Mouse (Mus musculus): ENCODE data around the gene Myl9.
"Not testable (repeated sequence)": the region's sequence is repeated elsewhere in the genome, so short reads cannot be mapped to it uniquely, and the experiment has no call there.

The Myl9 gene

GRCm38 (mm10) chr2:156787090-156787775, 12.0 kb downstream of the Myl9 start:
- DNase-seq: no peak

GRCm38 (mm10) chr2:156787776-156788105, 12.5 kb downstream of the Myl9 start:
- DNase-seq: no peak

DNA sequence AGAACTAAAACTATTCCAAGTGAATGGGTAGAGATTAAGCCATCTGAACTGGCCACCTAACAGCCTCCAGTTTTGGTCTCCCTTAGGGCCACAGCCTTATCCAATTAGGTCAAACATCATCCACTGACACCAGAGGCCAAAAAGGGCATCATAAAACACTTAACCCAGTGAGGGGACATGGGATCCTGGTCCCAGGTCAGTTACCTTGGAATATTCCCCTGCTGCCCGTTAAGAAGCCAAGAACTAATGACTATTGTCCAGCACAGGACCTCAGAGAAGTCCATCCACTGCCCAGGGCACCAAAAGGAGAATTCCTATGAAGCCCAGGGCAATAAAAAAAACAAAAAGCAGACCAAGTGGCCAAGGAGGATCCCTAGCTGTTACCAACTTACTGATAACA, 13.6 kb downstream of the Myl9 start:
- no peak for DNase-seq

DNA sequence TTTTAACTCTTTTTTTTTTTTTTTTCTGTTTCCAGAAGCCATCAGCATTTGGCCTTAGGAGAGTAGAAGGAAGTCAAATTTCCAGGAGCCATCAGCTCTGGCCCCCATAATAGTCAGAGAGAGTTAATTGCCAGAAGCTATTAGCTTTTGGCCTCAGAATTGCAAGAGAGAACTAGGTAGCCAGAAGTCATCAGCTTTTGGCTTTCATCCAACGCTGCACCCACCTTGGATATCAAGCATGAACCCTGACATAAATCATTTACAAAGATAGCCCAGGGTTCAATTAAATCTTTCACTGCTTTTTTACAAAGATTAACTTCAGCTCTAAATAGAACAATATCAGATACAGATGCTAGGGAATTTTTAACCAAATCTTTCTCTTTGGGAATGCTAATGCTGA, 23.3 kb downstream of the Myl9 start:
- DNase-seq: no peak

GRCm38 (mm10) chr2:156801045-156801444, 25.8 kb downstream of the Myl9 start:
- no peak for DNase-seq

GRCm38 (mm10) chr2:156802116-156802515, 26.9 kb downstream of the Myl9 start:
- DNase-seq: not testable (repeated sequence)

GRCm38 (mm10) chr2:156803698-156804372, 28.6 kb downstream of the Myl9 start:
- DNase-seq: no peak

DNA sequence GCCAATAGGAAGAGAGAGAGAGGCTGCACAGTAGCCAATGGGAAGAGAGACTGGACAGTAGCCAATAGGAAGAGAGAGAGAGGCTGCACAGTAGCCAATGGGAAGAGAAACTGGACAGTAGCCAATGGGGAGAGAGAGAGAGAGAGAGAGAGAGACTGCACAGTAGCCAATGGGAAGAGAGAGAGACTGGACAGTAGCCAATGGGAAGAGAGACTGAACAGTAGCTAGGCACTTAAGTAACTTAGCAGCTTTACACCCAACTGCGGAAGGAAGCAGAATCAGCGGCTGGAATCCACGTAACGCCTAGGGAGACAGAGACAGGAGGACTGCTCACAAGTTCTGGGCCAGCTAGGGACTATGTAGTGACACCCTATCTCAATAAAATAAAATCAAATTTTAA, 29.4 kb downstream of the Myl9 start:
- DNase-seq: no peak

DNA sequence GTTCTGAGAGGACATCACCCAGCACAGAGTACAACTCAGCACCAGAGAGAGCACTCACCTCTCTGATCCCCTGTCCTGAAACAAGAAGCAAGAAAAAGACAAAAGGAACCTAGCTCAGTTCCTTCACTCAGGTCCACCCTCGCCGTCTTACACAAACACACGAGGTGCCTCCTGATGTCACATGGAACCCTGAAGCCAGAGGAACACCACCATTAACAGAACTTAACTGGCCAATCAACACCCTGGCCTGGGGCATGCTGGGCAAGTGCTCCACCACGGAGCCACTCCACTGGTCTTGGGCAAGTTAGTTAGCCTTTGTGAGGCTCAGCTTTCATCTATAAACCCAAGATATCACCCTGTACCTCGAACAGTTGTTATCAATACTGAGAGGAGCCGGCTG, 31.7 kb downstream of the Myl9 start:
- no peak for DNase-seq

DNA sequence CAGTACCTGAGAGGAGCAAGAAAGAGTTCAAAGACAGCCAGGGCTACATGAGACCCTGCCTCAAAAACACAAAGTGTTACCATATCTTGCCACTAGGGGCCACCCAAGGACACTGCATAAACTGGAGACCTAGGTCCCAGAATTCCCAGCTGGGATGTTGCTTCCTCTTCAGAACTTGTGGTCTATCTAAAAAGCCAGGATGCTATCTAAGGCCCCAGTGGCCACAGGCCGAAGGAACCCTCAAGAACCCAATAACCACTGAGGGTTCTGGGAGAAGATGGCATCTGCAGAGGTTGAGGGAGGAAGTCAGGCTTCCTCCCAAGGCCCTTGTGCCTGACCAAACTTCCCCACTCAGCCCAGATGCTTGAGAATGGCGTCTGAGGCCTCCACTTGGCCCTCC, 34.4 kb downstream of the Myl9 start:
- DNase-seq: peak; percentile 59 to 68

GRCm38 (mm10) chr2:156810716-156811115, 35.5 kb downstream of the Myl9 start:
- no peak for DNase-seq

- DNase-seq: no peak
Observed at GRCm38 (mm10) chr2:156811556-156811955, 36.3 kb downstream of the Myl9 start.

GRCm38 (mm10) chr2:156814344-156814801, 39.2 kb downstream of the Myl9 start:
- no peak for DNase-seq

- no peak for DNase-seq
Observed at GRCm38 (mm10) chr2:156814893-156815292, 39.7 kb downstream of the Myl9 start.

DNA sequence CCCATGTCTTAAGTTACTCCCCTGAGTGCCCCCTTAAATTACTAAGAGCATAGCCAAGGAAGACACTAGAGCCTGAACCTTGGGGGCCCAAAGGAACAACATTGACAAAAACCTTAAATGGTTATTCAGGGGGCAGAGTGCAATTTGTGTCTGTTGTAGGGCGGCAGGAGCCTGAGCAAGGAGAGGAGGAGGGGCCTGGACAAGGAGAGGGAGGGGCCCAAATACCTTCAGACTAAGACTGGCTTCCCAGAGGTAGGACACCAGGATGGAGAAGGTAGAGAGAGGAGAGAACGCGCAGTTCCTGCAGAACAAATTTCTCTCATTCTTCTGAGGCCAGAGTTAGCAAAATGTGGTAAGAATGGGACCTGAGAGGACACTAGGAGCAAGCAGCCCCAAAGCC, 40.2 kb downstream of the Myl9 start:
- DNase-seq: no peak

- no peak for DNase-seq
Observed at GRCm38 (mm10) chr2:156816116-156816515, 40.9 kb downstream of the Myl9 start.

GRCm38 (mm10) chr2:156825128-156825527, 49.9 kb downstream of the Myl9 start:
- not testable (repeated sequence) for DNase-seq
